Mouse (Mus musculus) midbrain, embryonic 14.5 days (tissue): ENCODE results near the gene Prss38. TPM values are rescaled to one million over a fixed set of nuclear protein-coding genes. Genes with fewer than 3 reads are reported as not detected.

Experiments used
- ATAC-seq: fragments of 200-750 bp; cut with Nextera tagmentation; 2 replicates; pipeline ENCODE4 v1.8.0; 2017; ENCODE audit warnings: moderate number of reproducible peaks, moderate library complexity; ENCODE audit not compliant: low FRiP score, low TSS enrichment
- DNase-seq: peaks from one replicate; pipeline ENCODE4 v3.0.0-alpha.2; 2015
- H3K27ac ChIP-seq: fragments of 300-500 bp; sonication (generic); replicated peaks from 2 replicates; pipeline ENCODE4 v1.5.1; 2014; ENCODE audit warnings: mild to moderate bottlenecking, low read depth, low read length, moderate library complexity
- H3K27me3 ChIP-seq: fragments of 300-500 bp; sonication (generic); 2 replicates; pipeline ENCODE4 v1.6.1; 2014; ENCODE audit warnings: low read length, control low read depth, mixed read lengths; ENCODE audit not compliant: control insufficient read depth, insufficient read depth
- H3K36me3 ChIP-seq: fragments of 300-500 bp; sonication (generic); 2 replicates; pipeline ENCODE4 v1.6.1; 2014; ENCODE audit warnings: low read length, control low read depth; ENCODE audit not compliant: control insufficient read depth, insufficient read depth
- H3K4me1 ChIP-seq: fragments of 300-500 bp; sonication (generic); 2 replicates; pipeline ENCODE4 v1.6.1; 2014; ENCODE audit warnings: mild to moderate bottlenecking, antibody characterized with exemption, low read length, control low read depth; ENCODE audit not compliant: control insufficient read depth, insufficient read depth
- H3K4me2 ChIP-seq: fragments of 300-500 bp; sonication (generic); 2 replicates; pipeline ENCODE4 v1.6.1; 2014; ENCODE audit warnings: mild to moderate bottlenecking, low read length, moderate library complexity
- H3K4me3 ChIP-seq: fragments of 300-500 bp; sonication (generic); replicated peaks from 2 replicates; pipeline ENCODE4 v1.5.1; 2014; ENCODE audit warnings: low read depth, low read length
- H3K9ac ChIP-seq: fragments of 300-500 bp; sonication (generic); replicated peaks from 2 replicates; pipeline ENCODE4 v1.6.1; 2014; ENCODE audit warnings: mild to moderate bottlenecking, low read length, moderate library complexity
- H3K9me3 ChIP-seq: fragments of 300-500 bp; sonication (generic); 2 replicates; pipeline ENCODE4 v1.6.1; 2016; ENCODE audit warnings: low read length, control low read depth, mixed read lengths; ENCODE audit not compliant: control insufficient read depth
- WGBS: fragments of 180-500 bp; shearing (Covaris S2); extraction: QIAGEN DNeasy Blood & Tissue Kit; methylation state at CpG from one replicate; pipeline ENCODE4 v1.1.7; 2014; 5-methylcytosine and 5-hydroxymethylcytosine counted together
- polyA plus RNA-seq: library from polyadenylated mRNA; unstranded; fragments of >200 nt; fragmentation: Nextera tagmentation; extraction: Ambion mirVana; gene quantifications from 2 replicates; pipeline ENCODE4 v1.2.1, GENCODE M21; 2014

Gene Prss38
- polyA plus RNA-seq, 1 experiment from 2014 or later: 0.17 TPM

GRCm38 (mm10) chr11:59400876-59401275 is 25.4 kb upstream of the Prss38 start:
- 85% methylated on average over 2 of the region's 2 CpGs for WGBS
- ATAC-seq (no peak), DNase-seq (peak; percentile 6)
- no peak overlapping the region for H3K9ac ChIP-seq
- H3K4me3 ChIP-seq: no peak overlapping the region
- no peak overlapping the region for H3K27ac ChIP-seq
- no peaks in the 10 kb centered on the region for H3K4me1 ChIP-seq
- peaks cover 26% of the 10 kb centered on the region for H3K36me3 ChIP-seq
- no peaks in the 10 kb centered on the region for H3K27me3 ChIP-seq
- no peaks in the 10 kb centered on the region for H3K9me3 ChIP-seq
- no peak overlapping the region for H3K4me2 ChIP-seq

GRCm38 (mm10) chr11:59399830-59400229 is 24.4 kb upstream of the Prss38 start:
- Histone ChIP-seq H3K27ac (no peak overlapping the region), H3K9ac (no peak overlapping the region), H3K4me3 (no peak overlapping the region), H3K9me3 (no peaks in the 10 kb centered on the region), H3K4me1 (no peaks in the 10 kb centered on the region), H3K36me3 (peaks cover 17% of the 10 kb centered on the region; the same call in 1 of the 2 replicates), H3K27me3 (no peaks in the 10 kb centered on the region), H3K4me2 (no peak overlapping the region)
- ATAC-seq (no peak), DNase-seq (no peak)
- 86% methylated on average over 8 of the region's 8 CpGs for WGBS

- Histone ChIP-seq H3K9ac (no peak overlapping the region), H3K4me2 (no peak overlapping the region), H3K36me3 (peaks cover 4% of the 10 kb centered on the region; the same call in 1 of the 2 replicates), H3K27me3 (no peaks in the 10 kb centered on the region), H3K27ac (no peak overlapping the region), H3K9me3 (no peaks in the 10 kb centered on the region), H3K4me3 (no peak overlapping the region), H3K4me1 (no peaks in the 10 kb centered on the region)
- WGBS: 71% methylated on average over 22 of the region's 22 CpGs
- ATAC-seq (no peak), DNase-seq (no peak)
These were observed 22.3 kb upstream of the Prss38 start for GRCm38 (mm10) chr11:59397536-59398371.

GRCm38 (mm10) chr11:59394451-59394850 is 19.0 kb upstream of the Prss38 start:
- DNase-seq (no peak), ATAC-seq (no peak)
- H3K4me1 ChIP-seq: peaks cover 3% of the 10 kb centered on the region; the same call in 1 of the 2 replicates
- no peak overlapping the region for H3K4me2 ChIP-seq
- 93% methylated on average over 5 of the region's 5 CpGs for WGBS
- no peaks in the 10 kb centered on the region for H3K9me3 ChIP-seq
- H3K4me3 ChIP-seq: no peak overlapping the region
- no peak overlapping the region for H3K27ac ChIP-seq
- no peaks in the 10 kb centered on the region for H3K36me3 ChIP-seq
- H3K9ac ChIP-seq: no peak overlapping the region
- H3K27me3 ChIP-seq: no peaks in the 10 kb centered on the region

GRCm38 (mm10) chr11:59393591-59393990 is 18.1 kb upstream of the Prss38 start:
- 33% methylated on average over 9 of the region's 9 CpGs for WGBS
- no peak overlapping the region for H3K27ac ChIP-seq
- H3K27me3 ChIP-seq: no peaks in the 10 kb centered on the region
- ATAC-seq: no peak
- no peak overlapping the region for H3K4me3 ChIP-seq
- H3K9me3 ChIP-seq: no peaks in the 10 kb centered on the region
- H3K9ac ChIP-seq: no peak overlapping the region
- peak; percentile 71 for DNase-seq
- H3K36me3 ChIP-seq: no peaks in the 10 kb centered on the region
- peaks cover 3% of the 10 kb centered on the region; the same call in 1 of the 2 replicates for H3K4me1 ChIP-seq
- no peak overlapping the region for H3K4me2 ChIP-seq

- DNase-seq: no peak
- ATAC-seq: no peak
- no peak overlapping the region for H3K4me3 ChIP-seq
- H3K9me3 ChIP-seq: no peaks in the 10 kb centered on the region
- no peak overlapping the region for H3K4me2 ChIP-seq
- no peaks in the 10 kb centered on the region for H3K27me3 ChIP-seq
- H3K36me3 ChIP-seq: no peaks in the 10 kb centered on the region
- no peak overlapping the region for H3K9ac ChIP-seq
- H3K4me1 ChIP-seq: peaks cover 3% of the 10 kb centered on the region; the same call in 1 of the 2 replicates
- 77% methylated on average over 6 of the region's 6 CpGs for WGBS
- no peak overlapping the region for H3K27ac ChIP-seq
These were observed 16.8 kb upstream of the Prss38 start for GRCm38 (mm10) chr11:59392300-59392699.

GRCm38 (mm10) chr11:59390470-59390869 is 15.0 kb upstream of the Prss38 start:
- ATAC-seq: no peak
- Histone ChIP-seq H3K4me3 (no peak overlapping the region), H3K36me3 (no peaks in the 10 kb centered on the region), H3K27ac (no peak overlapping the region), H3K4me1 (peaks cover 3% of the 10 kb centered on the region; the same call in 1 of the 2 replicates), H3K9me3 (no peaks in the 10 kb centered on the region), H3K4me2 (no peak overlapping the region), H3K27me3 (no peaks in the 10 kb centered on the region), H3K9ac (no peak overlapping the region)
- WGBS: 36% methylated on average over 9 of the region's 9 CpGs
- no peak for DNase-seq

GRCm38 (mm10) chr11:59389617-59390016 is 14.2 kb upstream of the Prss38 start:
- peaks cover 3% of the 10 kb centered on the region; the same call in 1 of the 2 replicates for H3K4me1 ChIP-seq
- H3K27me3 ChIP-seq: no peaks in the 10 kb centered on the region
- no peak overlapping the region for H3K4me2 ChIP-seq
- no peaks in the 10 kb centered on the region for H3K9me3 ChIP-seq
- ATAC-seq: no peak
- no peak overlapping the region for H3K9ac ChIP-seq
- no peaks in the 10 kb centered on the region for H3K36me3 ChIP-seq
- 74% methylated on average over 4 of the region's 4 CpGs for WGBS
- DNase-seq: no peak
- H3K27ac ChIP-seq: no peak overlapping the region
- no peak overlapping the region for H3K4me3 ChIP-seq

- Histone ChIP-seq H3K9me3 (no peaks in the 10 kb centered on the region), H3K27me3 (no peaks in the 10 kb centered on the region), H3K27ac (no peak overlapping the region), H3K9ac (no peak overlapping the region), H3K36me3 (no peaks in the 10 kb centered on the region), H3K4me1 (peaks cover 3% of the 10 kb centered on the region; the same call in 1 of the 2 replicates), H3K4me2 (no peak overlapping the region), H3K4me3 (no peak overlapping the region)
- DNase-seq: no peak
- WGBS: 88% methylated on average over 4 of the region's 4 CpGs
- ATAC-seq: no peak
These were observed 13.3 kb upstream of the Prss38 start for GRCm38 (mm10) chr11:59388806-59389205.
